Mouse (Mus musculus): ENCODE measurements around the gene Chst15.

Chst15 gene

GRCm38 (mm10) chr7:132226379-132227074, 90.5 kb downstream of the Chst15 start:
- DNase-seq (ENCODE audit: low spot score in 2 of 2): peak; percentile 67 to 72

- DNase-seq (ENCODE audit: low spot score in 2 of 2): no peak
Observed at GRCm38 (mm10) chr7:132223452-132224141, 93.4 kb downstream of the Chst15 start.

- no peak for DNase-seq (ENCODE audit: low spot score in 2 of 2)
Observed at GRCm38 (mm10) chr7:132214031-132214430, 103.0 kb downstream of the Chst15 start.

- peak; percentile 69 to 72 for DNase-seq (ENCODE audit: low spot score in 2 of 2)
Observed at GRCm38 (mm10) chr7:132213460-132213859, 103.6 kb downstream of the Chst15 start.

GRCm38 (mm10) chr7:132211920-132212701, 104.9 kb downstream of the Chst15 start:
- no peak for DNase-seq (ENCODE audit: low spot score in 2 of 2)

GRCm38 (mm10) chr7:132210616-132211015, 106.4 kb downstream of the Chst15 start:
- DNase-seq (ENCODE audit: low spot score in 2 of 2): no peak

- peak; percentile 56 to 78 for DNase-seq (ENCODE audit: low spot score in 2 of 2)
Observed at GRCm38 (mm10) chr7:132208946-132209651, 107.9 kb downstream of the Chst15 start.

GRCm38 (mm10) chr7:132204073-132204612, 112.9 kb downstream of the Chst15 start:
- no peak for DNase-seq (ENCODE audit: low spot score in 2 of 2)

- DNase-seq (ENCODE audit: low spot score in 2 of 2): no peak
Observed at GRCm38 (mm10) chr7:132199686-132200085, 117.3 kb downstream of the Chst15 start.

- no peak for DNase-seq (ENCODE audit: low spot score in 2 of 2)
Observed at GRCm38 (mm10) chr7:132198806-132199205, 118.2 kb downstream of the Chst15 start.

- no peak for DNase-seq (ENCODE audit: low spot score in 2 of 2)
Observed at GRCm38 (mm10) chr7:132197817-132198475, 119.1 kb downstream of the Chst15 start.

- DNase-seq (ENCODE audit: low spot score in 2 of 2): no peak
Observed at GRCm38 (mm10) chr7:132196581-132196980, 120.4 kb downstream of the Chst15 start.

GRCm38 (mm10) chr7:132193606-132194005, 123.4 kb downstream of the Chst15 start:
- no peak for DNase-seq (ENCODE audit: low spot score in 2 of 2)

GRCm38 (mm10) chr7:132187456-132187855, 129.6 kb downstream of the Chst15 start:
- DNase-seq (ENCODE audit: low spot score in 2 of 2): no peak
